Mouse (Mus musculus) small intestine, adult 2 months (tissue): ENCODE measurements around the gene Il2rb. TPM values are rescaled to one million over a fixed set of nuclear protein-coding genes. Genes with fewer than 3 reads are reported as not detected.

Experiments used
- H3K27ac ChIP-seq: fragments of 200-500 bp; 2 replicates; pipeline ENCODE4 v1.5.1; 2012; ENCODE audit warnings: low read depth, low read length, control low read depth, inconsistent platforms; ENCODE audit not compliant: insufficient read depth
- H3K27me3 ChIP-seq: fragments of 200-500 bp; 2 replicates; pipeline ENCODE4 v1.6.1; 2012; ENCODE audit warnings: mild to moderate bottlenecking, moderate library complexity, low read length, inconsistent platforms; ENCODE audit not compliant: control insufficient read depth, insufficient read depth
- H3K36me3 ChIP-seq: fragments of 200-500 bp; 2 replicates; pipeline ENCODE4 v1.6.1; 2012; ENCODE audit warnings: mild to moderate bottlenecking, low read length, control low read depth, inconsistent platforms; ENCODE audit not compliant: control insufficient read depth, insufficient read depth
- H3K4me1 ChIP-seq: fragments of 200-500 bp; 2 replicates; pipeline ENCODE4 v1.6.1; 2012; ENCODE audit warnings: low read length, inconsistent platforms, mixed read lengths; ENCODE audit not compliant: control insufficient read depth, insufficient read depth, insufficient read length
- H3K4me3 ChIP-seq: fragments of 200-500 bp; 2 replicates; pipeline ENCODE4 v1.5.1; 2012; ENCODE audit warnings: low read depth, mild to moderate bottlenecking, control low read depth, inconsistent platforms, low read length, moderate library complexity
- CTCF ChIP-seq: fragments of 200-500 bp; IDR thresholded peaks from 2 replicates; pipeline ENCODE4 v1.5.1; 2012; ENCODE audit warnings: low read depth, mild to moderate bottlenecking, control low read depth, inconsistent platforms, low read length, moderate library complexity, mixed read lengths; ENCODE audit not compliant: insufficient replicate concordance, insufficient read length; ENCODE audit errors: extremely low read depth
- POLR2A ChIP-seq: fragments of 200-500 bp; IDR thresholded peaks from 2 replicates; pipeline ENCODE4 v1.6.1; 2012; ENCODE audit warnings: low read depth, mild to moderate bottlenecking, control low read depth, inconsistent platforms, low read length, moderate library complexity
- WGBS: fragments of 180-500 bp; shearing (Covaris S2); methylation state at CpG from one replicate; pipeline ENCODE4 v1.1.7; 2018; 5-methylcytosine and 5-hydroxymethylcytosine counted together
- polyA plus RNA-seq: library from polyadenylated mRNA; depleted of rRNA; stranded (reverse); fragments of >200 nt; gene quantifications from 2 replicates; pipeline ENCODE4 v1.2.3, GENCODE M21; 2012

Gene Il2rb
- polyA plus RNA-seq, 1 experiment = 11.8 TPM

GRCm38 (mm10) chr15:78457193-78457592 is 37.9 kb downstream of the Il2rb start:
- Histone ChIP-seq H3K27ac (no peak overlapping the region), H3K4me3 (no peak overlapping the region), H3K36me3 (no peaks in the 10 kb centered on the region), H3K4me1 (no peaks in the 10 kb centered on the region), H3K27me3 (no peaks in the 10 kb centered on the region)
- WGBS = 70% methylated on average over 10 of the region's 10 CpGs
- TF ChIP-seq POLR2A (no peak), CTCF (no peak)

DNA sequence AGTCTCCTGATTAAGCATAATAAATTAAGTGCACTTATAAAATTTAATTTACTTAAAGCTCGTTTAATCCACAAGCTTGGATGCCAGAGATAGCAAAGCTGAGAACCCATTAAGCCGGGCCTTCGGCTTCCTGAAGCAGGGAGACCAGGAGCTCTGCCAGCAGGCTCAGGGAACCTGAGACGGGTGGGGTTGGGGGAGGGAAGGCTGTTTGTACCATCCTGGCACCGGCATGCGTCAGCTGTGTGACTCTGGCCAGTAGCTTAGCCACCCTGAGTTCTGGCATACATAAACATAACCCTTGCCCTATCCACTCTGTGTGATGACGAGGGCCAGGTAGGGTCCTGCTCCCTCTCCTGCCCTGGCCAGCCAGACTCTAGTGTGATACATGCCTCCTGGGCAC is 39.0 kb downstream of the Il2rb start:
- no peaks in the 10 kb centered on the region for H3K36me3 ChIP-seq
- H3K4me1 ChIP-seq = no peaks in the 10 kb centered on the region
- no peak overlapping the region for H3K4me3 ChIP-seq
- no peak for TF ChIP-seq CTCF
- no peak for TF ChIP-seq POLR2A
- 22% methylated on average over 7 of the region's 7 CpGs for WGBS
- no peak overlapping the region for H3K27ac ChIP-seq
- H3K27me3 ChIP-seq = no peaks in the 10 kb centered on the region

- Histone ChIP-seq H3K27ac (no peak overlapping the region), H3K4me1 (peaks cover 3% of the 10 kb centered on the region), H3K36me3 (no peaks in the 10 kb centered on the region), H3K4me3 (no peak overlapping the region), H3K27me3 (no peaks in the 10 kb centered on the region)
- 42% methylated on average over 4 of the region's 4 CpGs for WGBS
- no peak for TF ChIP-seq CTCF
- no peak for TF ChIP-seq POLR2A
These were observed 39.9 kb downstream of the Il2rb start for GRCm38 (mm10) chr15:78455168-78455567.

DNA sequence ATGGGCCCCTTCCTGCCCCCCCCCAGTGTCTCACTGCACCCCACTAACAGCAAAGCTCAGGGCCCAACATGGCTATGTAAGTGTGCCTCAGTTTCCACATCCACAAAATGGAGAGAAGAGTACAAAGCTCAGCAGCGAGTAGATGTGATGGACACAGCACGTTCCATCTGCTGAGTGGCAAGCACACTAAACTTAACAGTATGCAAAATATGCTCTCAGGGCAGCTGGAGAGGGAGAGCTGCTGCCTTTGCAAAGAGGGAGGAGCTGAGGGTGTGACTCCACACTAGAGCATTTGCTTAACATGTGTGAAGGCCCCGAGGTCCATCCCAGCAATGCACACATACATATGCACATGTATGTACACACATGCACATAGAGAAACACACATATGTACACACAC is 42.1 kb downstream of the Il2rb start:
- Histone ChIP-seq H3K4me1 (peaks cover 3% of the 10 kb centered on the region), H3K27me3 (no peaks in the 10 kb centered on the region)

GRCm38 (mm10) chr15:78451201-78451600 is 43.9 kb downstream of the Il2rb start:
- Histone ChIP-seq H3K4me3 (no peak overlapping the region), H3K36me3 (no peaks in the 10 kb centered on the region), H3K27me3 (no peaks in the 10 kb centered on the region), H3K4me1 (peaks cover 3% of the 10 kb centered on the region), H3K27ac (no peak overlapping the region)
- WGBS = 54% methylated on average over 2 of the region's 2 CpGs
- TF ChIP-seq CTCF = no peak
- no peak for TF ChIP-seq POLR2A

More for the DNA sequence above, 42.1 kb downstream of the Il2rb start:
- H3K27ac ChIP-seq = no peak overlapping the region
- 63% methylated on average over 3 of the region's 3 CpGs for WGBS
- no peak overlapping the region for H3K4me3 ChIP-seq
- H3K36me3 ChIP-seq = no peaks in the 10 kb centered on the region
- TF ChIP-seq CTCF = no peak
- no peak for TF ChIP-seq POLR2A

GRCm38 (mm10) chr15:78450419-78450768 is 44.7 kb downstream of the Il2rb start:
- peaks cover 3% of the 10 kb centered on the region for H3K4me1 ChIP-seq
- H3K27ac ChIP-seq = peak overlapping the region; percentile 38
- H3K4me3 ChIP-seq = no peak overlapping the region
- no peaks in the 10 kb centered on the region for H3K27me3 ChIP-seq
- no peaks in the 10 kb centered on the region for H3K36me3 ChIP-seq
- TF ChIP-seq POLR2A (no peak), CTCF (no peak)
- WGBS = 82% methylated on average over 6 of the region's 6 CpGs

DNA sequence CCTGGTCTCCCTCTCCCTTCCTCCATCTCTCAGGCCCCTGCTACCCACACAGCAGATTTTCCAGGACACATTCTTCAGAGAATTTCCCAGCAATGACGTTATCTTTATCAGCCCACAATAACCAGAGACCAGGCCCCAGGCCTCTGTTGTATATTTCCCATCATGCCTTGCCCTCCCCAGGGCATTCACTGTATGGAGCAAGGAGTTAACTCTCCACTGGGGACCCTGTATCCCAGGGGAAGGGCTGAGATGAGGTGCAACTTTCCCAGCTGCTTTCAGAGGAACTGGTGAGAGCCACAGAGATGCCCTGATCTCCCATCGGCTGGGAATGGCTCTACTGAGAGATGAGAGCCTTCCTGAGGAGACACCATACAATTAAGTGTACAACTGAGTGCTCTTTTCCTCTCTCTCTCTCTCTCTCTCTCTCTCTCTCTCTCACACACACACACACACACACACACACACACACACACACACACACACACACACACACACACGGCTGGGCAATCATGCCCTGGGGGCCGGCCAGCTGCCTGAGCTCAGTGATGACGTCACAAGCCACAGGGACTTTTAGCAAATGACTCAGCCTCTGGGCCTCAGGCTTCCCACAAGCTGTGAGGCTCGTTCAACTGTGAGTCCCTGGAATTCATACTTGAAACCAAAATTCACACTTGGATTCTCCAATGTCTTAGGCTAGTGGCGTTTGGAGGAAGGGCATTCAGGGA is 45.2 kb downstream of the Il2rb start:
- no peaks in the 10 kb centered on the region for H3K36me3 ChIP-seq
- peak overlapping the region; percentile 38 for H3K27ac ChIP-seq
- no peaks in the 10 kb centered on the region for H3K27me3 ChIP-seq
- no peak overlapping the region for H3K4me3 ChIP-seq
- TF ChIP-seq POLR2A (no peak), CTCF (no peak)
- WGBS = 27% methylated on average over 7 of the region's 7 CpGs
- peaks cover 3% of the 10 kb centered on the region for H3K4me1 ChIP-seq

- H3K27ac ChIP-seq = peak overlapping the region; percentile 38
- no peaks in the 10 kb centered on the region for H3K27me3 ChIP-seq
- peaks cover 3% of the 10 kb centered on the region for H3K4me1 ChIP-seq
- no peak overlapping the region for H3K4me3 ChIP-seq
- 72% methylated on average over 6 of the region's 6 CpGs for WGBS
- no peaks in the 10 kb centered on the region for H3K36me3 ChIP-seq
- TF ChIP-seq CTCF = no peak
- no peak for TF ChIP-seq POLR2A
These were observed 45.9 kb downstream of the Il2rb start for GRCm38 (mm10) chr15:78449131-78449530.
